Mouse (Mus musculus) heart, adult 2 months (tissue): ENCODE measurements around the gene Itgb2l. TPM values are rescaled to one million over a fixed set of nuclear protein-coding genes. Genes with fewer than 3 reads are reported as not detected.

Experiments
- DNase-seq, 2 experiments: peaks; one replicate each; pipeline ENCODE4 v3.0.0; 2021
- H3K27ac ChIP-seq: fragments of 200-600 bp; 2 replicates; pipeline ENCODE4 v1.8.1; 2022
- H3K27me3 ChIP-seq: fragments of 200-500 bp; 2 replicates; pipeline ENCODE4 v1.6.1; 2012; ENCODE audit warnings: mild to moderate bottlenecking, low read length, inconsistent platforms, mixed read lengths; ENCODE audit not compliant: control insufficient read depth, insufficient read depth
- H3K36me3 ChIP-seq: fragments of 200-500 bp; 2 replicates; pipeline ENCODE4 v1.6.1; 2012; ENCODE audit warnings: low read length, inconsistent platforms; ENCODE audit not compliant: control insufficient read depth, insufficient read depth
- H3K4me1 ChIP-seq: fragments of 200-500 bp; 2 replicates; pipeline ENCODE4 v1.6.1; 2011; ENCODE audit warnings: low read length; ENCODE audit not compliant: control insufficient read depth, insufficient read depth
- H3K4me3 ChIP-seq: fragments of 200-600 bp; 2 replicates; pipeline ENCODE4 v1.8.1; 2022
- H3K79me2 ChIP-seq: fragments of 200-500 bp; replicated peaks from 2 replicates; pipeline ENCODE4 v1.6.1; 2012; ENCODE audit warnings: mild to moderate bottlenecking, inconsistent platforms, low read length, moderate library complexity, mixed read lengths; ENCODE audit not compliant: control insufficient read depth, insufficient read depth
- H3K9ac ChIP-seq: fragments of 200-500 bp; 2 replicates; pipeline ENCODE4 v1.6.1; 2012; ENCODE audit warnings: low read depth, mild to moderate bottlenecking, control low read depth, inconsistent platforms, low read length, mixed read lengths
- CTCF ChIP-seq: fragments of 200-600 bp; IDR thresholded peaks from 2 replicates; pipeline ENCODE4 v1.8.1; 2022; ENCODE audit warnings: antibody characterized with exemption, mild to moderate bottlenecking, moderate library complexity
- EP300 ChIP-seq: fragments of 200-500 bp; IDR thresholded peaks from 2 replicates; pipeline ENCODE4 v1.6.1; 2011; ENCODE audit warnings: low read depth, low read length, control low read depth; ENCODE audit not compliant: insufficient read depth
- POLR2A ChIP-seq: fragments of 200-500 bp; IDR thresholded peaks from 2 replicates; pipeline ENCODE4 v1.6.1; 2011; ENCODE audit warnings: mild to moderate bottlenecking, low read depth, low read length, control low read depth; ENCODE audit not compliant: insufficient read depth
- WGBS: fragments of 180-500 bp; shearing (Covaris S2); methylation state at CpG from one replicate; pipeline ENCODE4 v1.1.7; 2018; 5-methylcytosine and 5-hydroxymethylcytosine counted together
- intact Hi-C: fragments of 180-260 bp; cut with DNase I; formaldehyde crosslinking; loops from one replicate; pipeline ENCODE4 v1.15.1; 2025
- polyA plus RNA-seq: library from polyadenylated mRNA; depleted of rRNA; stranded (reverse); fragments of >200 nt; gene quantifications from 2 replicates; pipeline ENCODE4 v1.2.3, GENCODE M21; 2012
- total RNA-seq, 2 experiments: library from RNA; stranded (reverse); gene quantifications; 2 replicates each; pipeline ENCODE4 v1.2.3; 2021

Itgb2l gene
- total and polyA plus RNA-seq, 3 experiments = not detected

GRCm38 (mm10) chr16:96396013-96396650, 47.3 kb downstream of the Itgb2l start:
- Histone ChIP-seq H3K4me3 (no peak overlapping the region), H3K27me3 (0 out of 2 replicates have a peak, but pooled peaks cover 1% of the 10 kb centered on the region), H3K36me3 (no peaks in the 10 kb centered on the region), H3K79me2 (no peaks in the 10 kb centered on the region), H3K9ac (no peak overlapping the region), H3K27ac (no peak overlapping the region), H3K4me1 (no peaks in the 10 kb centered on the region)
- intact Hi-C loops = no loop called here
- no peak for DNase-seq
- WGBS = 43% methylated on average over 9 of the region's 9 CpGs
- TF ChIP-seq CTCF = no peak
- TF ChIP-seq POLR2A = no peak
- no peak for TF ChIP-seq EP300

- Histone ChIP-seq H3K9ac (no peak overlapping the region), H3K27ac (no peak overlapping the region), H3K27me3 (0 out of 2 replicates have a peak, but pooled peaks cover 1% of the 10 kb centered on the region), H3K4me3 (no peak overlapping the region), H3K36me3 (no peaks in the 10 kb centered on the region), H3K4me1 (no peaks in the 10 kb centered on the region), H3K79me2 (no peaks in the 10 kb centered on the region)
- 61% methylated on average over 4 of the region's 4 CpGs for WGBS
- DNase-seq = no peak
- TF ChIP-seq EP300 (no peak), POLR2A (no peak), CTCF (no peak)
- intact Hi-C loops = no loop called here
Measured at GRCm38 (mm10) chr16:96395516-96395915, 47.9 kb downstream of the Itgb2l start.

- H3K36me3 ChIP-seq = no peaks in the 10 kb centered on the region
- no peak overlapping the region for H3K4me3 ChIP-seq
- H3K4me1 ChIP-seq = no peaks in the 10 kb centered on the region
- DNase-seq = no peak
- H3K79me2 ChIP-seq = no peaks in the 10 kb centered on the region
- TF ChIP-seq EP300 = no peak
- peak; percentile 60 for TF ChIP-seq CTCF
- H3K27ac ChIP-seq = no peak overlapping the region
- 0 out of 2 replicates have a peak, but pooled peaks cover 1% of the 10 kb centered on the region for H3K27me3 ChIP-seq
- no peak overlapping the region for H3K9ac ChIP-seq
- intact Hi-C loops = loop anchor here (5.0 kb wide), 1 partner anchor 281 kb away; no protein-coding TSS in a partner anchor
Measured at GRCm38 (mm10) chr16:96391070-96391469, 52.3 kb downstream of the Itgb2l start.

GRCm38 (mm10) chr16:96388481-96388880, 54.9 kb downstream of the Itgb2l start:
- Histone ChIP-seq H3K9ac (no peak overlapping the region), H3K27me3 (0 out of 2 replicates have a peak, but pooled peaks cover 1% of the 10 kb centered on the region), H3K27ac (no peak overlapping the region), H3K36me3 (no peaks in the 10 kb centered on the region), H3K4me3 (no peak overlapping the region), H3K79me2 (no peaks in the 10 kb centered on the region), H3K4me1 (no peaks in the 10 kb centered on the region)
- TF ChIP-seq CTCF (no peak), POLR2A (no peak), EP300 (no peak)
- intact Hi-C loops = no loop called here
- WGBS = 80% methylated on average over 5 of the region's 5 CpGs
- no peak for DNase-seq

- Histone ChIP-seq H3K4me1 (no peaks in the 10 kb centered on the region), H3K27ac (no peak overlapping the region), H3K9ac (no peak overlapping the region), H3K4me3 (no peak overlapping the region), H3K79me2 (no peaks in the 10 kb centered on the region), H3K36me3 (no peaks in the 10 kb centered on the region), H3K27me3 (0 out of 2 replicates have a peak, but pooled peaks cover 1% of the 10 kb centered on the region)
- intact Hi-C loops = no loop called here
- 83% methylated on average over 6 of the region's 6 CpGs for WGBS
- no peak for DNase-seq
- TF ChIP-seq CTCF = no peak
- no peak for TF ChIP-seq EP300
- no peak for TF ChIP-seq POLR2A
Measured at GRCm38 (mm10) chr16:96387685-96388371, 55.6 kb downstream of the Itgb2l start.

- H3K9ac ChIP-seq = no peak overlapping the region
- H3K79me2 ChIP-seq = no peaks in the 10 kb centered on the region
- TF ChIP-seq CTCF (no peak), EP300 (no peak), POLR2A (no peak)
- no peak overlapping the region for H3K4me3 ChIP-seq
- no peaks in the 10 kb centered on the region for H3K27me3 ChIP-seq
- H3K36me3 ChIP-seq = no peaks in the 10 kb centered on the region
- no peaks in the 10 kb centered on the region for H3K4me1 ChIP-seq
- DNase-seq = no peak
- intact Hi-C loops = no loop called here
- no peak overlapping the region for H3K27ac ChIP-seq
Measured at GRCm38 (mm10) chr16:96384741-96385140, 58.7 kb downstream of the Itgb2l start.
